Mouse (Mus musculus) layer of hippocampus, adult 2 months (tissue): ENCODE data around the gene Plaur. TPM values are rescaled to one million over a fixed set of nuclear protein-coding genes. Genes with fewer than 3 reads are reported as not detected.
A peak's percentile ranks its signal among the peaks of the same experiment; 100 is the strongest.
"Not testable (repeated sequence)": the region's sequence is repeated elsewhere in the genome, so short reads cannot be mapped to it uniquely, and the experiment has no call there.

Experiments
- DNase-seq, 2 experiments: peaks; one replicate each; pipeline ENCODE4 v3.0.0; 2022; ENCODE audit warnings: low spot score in 2 of 2
- H3K27ac ChIP-seq: fragments of 200-600 bp; 2 replicates; pipeline ENCODE4 v1.8.1; 2022
- H3K4me3 ChIP-seq: fragments of 200-600 bp; 2 replicates; pipeline ENCODE4 v1.8.1; 2022; ENCODE audit warnings: mild to moderate bottlenecking
- CTCF ChIP-seq: fragments of 200-600 bp; conservative IDR thresholded peaks from 2 replicates; pipeline ENCODE4 v1.8.1; 2022; ENCODE audit warnings: antibody characterized with exemption, mild to moderate bottlenecking, moderate library complexity
- total RNA-seq, 2 experiments: library from RNA; stranded (reverse); gene quantifications; 2 replicates each; pipeline ENCODE4 v1.2.3; 2021

Gene Plaur
- total RNA-seq, 2 experiments from 2014 or later = 0.23 to 0.32 TPM

- peak; percentile 91 for TF ChIP-seq CTCF
- H3K27ac ChIP-seq = 0 out of 2 replicates have a peak overlapping the region, but pooled peaks have one; percentile 28
- no peak overlapping the region for H3K4me3 ChIP-seq
- peak; percentile 68 to 85 for DNase-seq
These were observed 11.7 kb downstream of the Plaur start for GRCm38 (mm10) chr7:24473913-24474529.

GRCm38 (mm10) chr7:24474811-24475506, 12.7 kb downstream of the Plaur start:
- peak; percentile 76 for TF ChIP-seq CTCF
- Histone ChIP-seq H3K4me3 (peak overlapping the region; percentile 19; the same call in 1 of the 2 replicates), H3K27ac (peak overlapping the region; percentile 52; the same call in 1 of the 2 replicates)
- DNase-seq = peak; percentile 69 to 71

GRCm38 (mm10) chr7:24476338-24476737, 14.1 kb downstream of the Plaur start:
- Histone ChIP-seq H3K4me3 (no peak overlapping the region), H3K27ac (no peak overlapping the region)
- TF ChIP-seq CTCF = no peak
- DNase-seq = no peak

GRCm38 (mm10) chr7:24476856-24477255, 14.6 kb downstream of the Plaur start:
- Histone ChIP-seq H3K4me3 (no peak overlapping the region), H3K27ac (no peak overlapping the region)
- TF ChIP-seq CTCF = no peak
- no peak for DNase-seq

GRCm38 (mm10) chr7:24478911-24479310, 16.6 kb downstream of the Plaur start:
- no peak for TF ChIP-seq CTCF
- no peak overlapping the region for H3K27ac ChIP-seq
- DNase-seq = no peak
- no peak overlapping the region for H3K4me3 ChIP-seq

- no peak for DNase-seq
- no peak overlapping the region for H3K4me3 ChIP-seq
- H3K27ac ChIP-seq = no peak overlapping the region
- no peak for TF ChIP-seq CTCF
These were observed 17.4 kb downstream of the Plaur start for GRCm38 (mm10) chr7:24479685-24480084.

GRCm38 (mm10) chr7:24480121-24480941, 18.0 kb downstream of the Plaur start:
- peak in 1 of 2 experiments; percentile 43 for DNase-seq
- H3K4me3 ChIP-seq = peak overlapping the region; percentile 83; the same call in 1 of the 2 replicates
- H3K27ac ChIP-seq = peak overlapping the region; percentile 87
- TF ChIP-seq CTCF = no peak

GRCm38 (mm10) chr7:24480986-24481473, 18.7 kb downstream of the Plaur start:
- TF ChIP-seq CTCF = no peak
- Histone ChIP-seq H3K4me3 (peak overlapping the region; percentile 83), H3K27ac (peak overlapping the region; percentile 87)
- no peak for DNase-seq

- no peak for TF ChIP-seq CTCF
- Histone ChIP-seq H3K4me3 (peak within 1 kb of the TSS; percentile 83), H3K27ac (peak within 1 kb of the TSS; percentile 87)
- peak; percentile 86 to 88 for DNase-seq
These were observed 19.4 kb downstream of the Plaur start, which contains the start of gene Cadm4 for GRCm38 (mm10) chr7:24481474-24482207. Gene Cadm4 (plus strand): TSS chr7:24482023.

- no peak for TF ChIP-seq CTCF
- Histone ChIP-seq H3K4me3 (peak overlapping the region; percentile 83), H3K27ac (peak overlapping the region; percentile 80)
- DNase-seq = no peak
These were observed 20.1 kb downstream of the Plaur start for GRCm38 (mm10) chr7:24482208-24483020.

GRCm38 (mm10) chr7:24483291-24483690, 21.0 kb downstream of the Plaur start:
- peak overlapping the region; percentile 83; the same call in 1 of the 2 replicates for H3K4me3 ChIP-seq
- H3K27ac ChIP-seq = peak overlapping the region; percentile 80; the same call in 1 of the 2 replicates
- DNase-seq = not testable (repeated sequence)
